Mouse (Mus musculus): Measurements from ENCODE around the gene 3100002H09Rik. TPM values are rescaled to one million over a fixed set of nuclear protein-coding genes. Genes with fewer than 3 reads are reported as not detected.
A peak's percentile ranks its signal among the peaks of the same experiment; 100 is the strongest.

The 3100002H09Rik gene
- polyA plus RNA-seq, 1 experiment: not detected

GRCm38 (mm10) chr4:124639715-124640114 lies 29.1 kb upstream of the 3100002H09Rik start:
- Histone ChIP-seq H3K36me3 (ENCODE audit: control insufficient read depth, insufficient read depth, low read length, poor library complexity, severe bottlenecking) (no peaks in the 10 kb centered on the region), H3K9ac (ENCODE audit: low read depth, poor library complexity, severe bottlenecking) (no peak overlapping the region), H3K27ac (ENCODE audit: insufficient read depth, low read length) (no peak overlapping the region), H3K4me3 (ENCODE audit: low read depth, low read length) (no peak overlapping the region), H3K9me3 (replicated peaks; ENCODE audit: control insufficient read depth, insufficient read depth, low read length, poor library complexity, severe bottlenecking) (no peaks in the 10 kb centered on the region), H3K27me3 (ENCODE audit: control insufficient read depth, insufficient read depth, low read length, poor library complexity, severe bottlenecking) (no peaks in the 10 kb centered on the region; the same call in 1 of the 2 replicates), H3K4me1 (ENCODE audit: control insufficient read depth, insufficient read depth, low read length) (no peaks in the 10 kb centered on the region)
- TF ChIP-seq EP300 (IDR thresholded peaks at IDR 0.05; ENCODE audit: insufficient read depth, low read depth, low read length) (no peak), CTCF (IDR thresholded peaks at IDR 0.05; ENCODE audit: low read depth, low read length) (no peak), POLR2A (IDR thresholded peaks at IDR 0.05; ENCODE audit: insufficient read depth, low read length) (no peak)

GRCm38 (mm10) chr4:124633281-124633680 lies 22.7 kb upstream of the 3100002H09Rik start:
- no peaks in the 10 kb centered on the region for H3K9me3 ChIP-seq (replicated peaks; ENCODE audit: control insufficient read depth, insufficient read depth, low read length, poor library complexity, severe bottlenecking)
- TF ChIP-seq CTCF (IDR thresholded peaks at IDR 0.05; ENCODE audit: low read depth, low read length): no peak
- no peak for TF ChIP-seq EP300 (IDR thresholded peaks at IDR 0.05; ENCODE audit: insufficient read depth, low read depth, low read length)
- no peak for TF ChIP-seq POLR2A (IDR thresholded peaks at IDR 0.05; ENCODE audit: insufficient read depth, low read length)
- H3K27me3 ChIP-seq (ENCODE audit: control insufficient read depth, insufficient read depth, low read length, poor library complexity, severe bottlenecking): no peaks in the 10 kb centered on the region; the same call in 1 of the 2 replicates
- no peak overlapping the region for H3K9ac ChIP-seq (ENCODE audit: low read depth, poor library complexity, severe bottlenecking)
- H3K36me3 ChIP-seq (ENCODE audit: control insufficient read depth, insufficient read depth, low read length, poor library complexity, severe bottlenecking): no peaks in the 10 kb centered on the region
- no peaks in the 10 kb centered on the region for H3K4me1 ChIP-seq (ENCODE audit: control insufficient read depth, insufficient read depth, low read length)
- H3K27ac ChIP-seq (ENCODE audit: insufficient read depth, low read length): no peak overlapping the region
- H3K4me3 ChIP-seq (ENCODE audit: low read depth, low read length): no peak overlapping the region

- no peak overlapping the region for H3K4me3 ChIP-seq (ENCODE audit: low read depth, low read length)
- H3K4me1 ChIP-seq (ENCODE audit: control insufficient read depth, insufficient read depth, low read length): no peaks in the 10 kb centered on the region
- no peak overlapping the region for H3K9ac ChIP-seq (ENCODE audit: low read depth, poor library complexity, severe bottlenecking)
- H3K9me3 ChIP-seq (replicated peaks; ENCODE audit: control insufficient read depth, insufficient read depth, low read length, poor library complexity, severe bottlenecking): no peaks in the 10 kb centered on the region
- H3K36me3 ChIP-seq (ENCODE audit: control insufficient read depth, insufficient read depth, low read length, poor library complexity, severe bottlenecking): no peaks in the 10 kb centered on the region
- no peaks in the 10 kb centered on the region; the same call in 1 of the 2 replicates for H3K27me3 ChIP-seq (ENCODE audit: control insufficient read depth, insufficient read depth, low read length, poor library complexity, severe bottlenecking)
- H3K27ac ChIP-seq (ENCODE audit: insufficient read depth, low read length): no peak overlapping the region
- TF ChIP-seq POLR2A (IDR thresholded peaks at IDR 0.05; ENCODE audit: insufficient read depth, low read length): no peak
- no peak for TF ChIP-seq EP300 (IDR thresholded peaks at IDR 0.05; ENCODE audit: insufficient read depth, low read depth, low read length)
- no peak for TF ChIP-seq CTCF (IDR thresholded peaks at IDR 0.05; ENCODE audit: low read depth, low read length)
These were observed 22.3 kb upstream of the 3100002H09Rik start for GRCm38 (mm10) chr4:124632856-124633255.

GRCm38 (mm10) chr4:124631456-124631855 lies 20.9 kb upstream of the 3100002H09Rik start:
- Histone ChIP-seq H3K4me1 (ENCODE audit: control insufficient read depth, insufficient read depth, low read length) (no peaks in the 10 kb centered on the region), H3K36me3 (ENCODE audit: control insufficient read depth, insufficient read depth, low read length, poor library complexity, severe bottlenecking) (no peaks in the 10 kb centered on the region), H3K27me3 (ENCODE audit: control insufficient read depth, insufficient read depth, low read length, poor library complexity, severe bottlenecking) (no peaks in the 10 kb centered on the region; the same call in 1 of the 2 replicates), H3K4me3 (ENCODE audit: low read depth, low read length) (no peak overlapping the region), H3K9me3 (replicated peaks; ENCODE audit: control insufficient read depth, insufficient read depth, low read length, poor library complexity, severe bottlenecking) (no peaks in the 10 kb centered on the region), H3K9ac (ENCODE audit: low read depth, poor library complexity, severe bottlenecking) (no peak overlapping the region), H3K27ac (ENCODE audit: insufficient read depth, low read length) (no peak overlapping the region)
- TF ChIP-seq EP300 (IDR thresholded peaks at IDR 0.05; ENCODE audit: insufficient read depth, low read depth, low read length): 0 out of 2 replicates have a peak, but pooled peaks have one; percentile 19
- no peak for TF ChIP-seq POLR2A (IDR thresholded peaks at IDR 0.05; ENCODE audit: insufficient read depth, low read length)

- H3K9me3 ChIP-seq (replicated peaks; ENCODE audit: control insufficient read depth, insufficient read depth, low read length, poor library complexity, severe bottlenecking): no peaks in the 10 kb centered on the region
- TF ChIP-seq POLR2A (IDR thresholded peaks at IDR 0.05; ENCODE audit: insufficient read depth, low read length) (no peak), CTCF (IDR thresholded peaks at IDR 0.05; ENCODE audit: low read depth, low read length) (no peak), EP300 (IDR thresholded peaks at IDR 0.05; ENCODE audit: insufficient read depth, low read depth, low read length) (no peak)
- H3K27ac ChIP-seq (ENCODE audit: insufficient read depth, low read length): no peak overlapping the region
- no peaks in the 10 kb centered on the region for H3K27me3 ChIP-seq (ENCODE audit: control insufficient read depth, insufficient read depth, low read length, poor library complexity, severe bottlenecking)
- no peaks in the 10 kb centered on the region for H3K36me3 ChIP-seq (ENCODE audit: control insufficient read depth, insufficient read depth, low read length, poor library complexity, severe bottlenecking)
- peaks cover under 1% of the 10 kb centered on the region for H3K4me1 ChIP-seq (ENCODE audit: control insufficient read depth, insufficient read depth, low read length)
- H3K4me3 ChIP-seq (ENCODE audit: low read depth, low read length): no peak overlapping the region
- no peak overlapping the region for H3K9ac ChIP-seq (ENCODE audit: low read depth, poor library complexity, severe bottlenecking)
These were observed 16.2 kb upstream of the 3100002H09Rik start for GRCm38 (mm10) chr4:124626836-124627235.

- Histone ChIP-seq H3K4me1 (ENCODE audit: control insufficient read depth, insufficient read depth, low read length) (peaks cover 3% of the 10 kb centered on the region), H3K27me3 (ENCODE audit: control insufficient read depth, insufficient read depth, low read length, poor library complexity, severe bottlenecking) (no peaks in the 10 kb centered on the region), H3K9ac (ENCODE audit: low read depth, poor library complexity, severe bottlenecking) (no peak overlapping the region), H3K9me3 (replicated peaks; ENCODE audit: control insufficient read depth, insufficient read depth, low read length, poor library complexity, severe bottlenecking) (no peaks in the 10 kb centered on the region), H3K36me3 (ENCODE audit: control insufficient read depth, insufficient read depth, low read length, poor library complexity, severe bottlenecking) (no peaks in the 10 kb centered on the region), H3K4me3 (ENCODE audit: low read depth, low read length) (no peak overlapping the region), H3K27ac (ENCODE audit: insufficient read depth, low read length) (no peak overlapping the region)
- TF ChIP-seq CTCF (IDR thresholded peaks at IDR 0.05; ENCODE audit: low read depth, low read length): no peak
- TF ChIP-seq POLR2A (IDR thresholded peaks at IDR 0.05; ENCODE audit: insufficient read depth, low read length): no peak
- no peak for TF ChIP-seq EP300 (IDR thresholded peaks at IDR 0.05; ENCODE audit: insufficient read depth, low read depth, low read length)
These were observed 13.5 kb upstream of the 3100002H09Rik start for GRCm38 (mm10) chr4:124624111-124624581.
